8 mouse cellular contexts compared by ENCODE assay signal in genomic region chr11:101062971-101063675, GRCm38 (mm10). TPM values are rescaled to one million over a fixed set of nuclear protein-coding genes. Genes with fewer than 3 reads are reported as not detected.
A peak's percentile ranks its signal among the peaks of the same experiment; 100 is the strongest.
DNase-seq lines count a peak whose midpoint lies in the region; ATAC-seq and TF ChIP-seq lines count a peak whose summit lies in the region.

No protein-coding gene starts in this region.

- H3K4me2 ChIP-seq in limb, embryonic 12.5 days, result no peak overlapping the region; the same call in 1 of the 2 replicates
- no peak overlapping the region for H3K4me2 ChIP-seq in stomach, postnatal 0 days (replicated peaks; ENCODE audit: low read depth)

- intact Hi-C loops in gastrocnemius, adult 2 months (cut with DNase I), result loop anchor here (10.0 kb wide), 1 partner anchor 348 kb away; the partner anchor contains the start of genes Hspb9 and Kat2a

- peak; percentile 46 for DNase-seq in gastrocnemius, adult 2 months
- no peak for DNase-seq in gastrocnemius, postnatal 10 days
- no peak for DNase-seq in thymus, adult 2 months
- no peak for DNase-seq in thymus, postnatal 10 days (ENCODE audit: low spot score in 2 of 2)
- no peak for DNase-seq in stomach, postnatal 0 days (ENCODE audit: low spot score)
- no peak for DNase-seq in retina, postnatal 1 day
- DNase-seq in layer of hippocampus, postnatal 36 days, result no peak

- H3K27ac ChIP-seq in gastrocnemius, adult 2 months, result peak overlapping the region; percentile 95
- H3K27ac ChIP-seq in thymus, adult 2 months (ENCODE audit: control insufficient read depth, insufficient read depth, low read length), result peak overlapping the region; percentile 90
- H3K27ac ChIP-seq in limb, embryonic 12.5 days, result peak overlapping the region; percentile 90
- H3K27ac ChIP-seq in stomach, postnatal 0 days (replicated peaks), result peak overlapping the region; percentile 94

- no peaks in the 10 kb centered on the region for H3K27me3 ChIP-seq in thymus, adult 2 months (ENCODE audit: control insufficient read depth, insufficient read depth, low read length)
- H3K27me3 ChIP-seq in limb, embryonic 12.5 days, result 0 out of 2 replicates have a peak, but pooled peaks cover 2% of the 10 kb centered on the region
- no peaks in the 10 kb centered on the region for H3K27me3 ChIP-seq in stomach, postnatal 0 days (ENCODE audit: control insufficient read depth, insufficient read depth, low read length)

- no peak for TF ChIP-seq CTCF in gastrocnemius, adult 2 months (IDR thresholded peaks at IDR 0.05)
- no peak for TF ChIP-seq CTCF in thymus, adult 2 months (IDR thresholded peaks at IDR 0.05; ENCODE audit: borderline replicate concordance, control insufficient read depth, extremely low read depth, insufficient read depth, low read length, poor library complexity)
- no peak for TF ChIP-seq CTCF in stomach, postnatal 0 days (IDR thresholded peaks at IDR 0.05; ENCODE audit: low read depth)

- ATAC-seq in limb, embryonic 12.5 days (ENCODE audit: insufficient number of reproducible peaks, insufficient read depth, low FRiP score, low TSS enrichment, low read depth), result no peak
- ATAC-seq in stomach, postnatal 0 days (ENCODE audit: low FRiP score, low TSS enrichment), result peak; percentile 19

- no peak overlapping the region for H3K9ac ChIP-seq in limb, embryonic 12.5 days (replicated peaks)
- H3K9ac ChIP-seq in stomach, postnatal 0 days (ENCODE audit: low read length), result no peak overlapping the region; the same call in 1 of the 2 replicates

- no peak for TF ChIP-seq POLR2A in thymus, adult 2 months (IDR thresholded peaks at IDR 0.05; ENCODE audit: control insufficient read depth, extremely low read depth, insufficient read depth, low read length, poor library complexity)

- peak overlapping the region; percentile 41 for H3K4me3 ChIP-seq in gastrocnemius, adult 2 months
- H3K4me3 ChIP-seq in thymus, adult 2 months (ENCODE audit: control insufficient read depth, insufficient read depth, low read length), result peak overlapping the region; percentile 4
- no peak overlapping the region for H3K4me3 ChIP-seq in limb, embryonic 12.5 days (replicated peaks)
- no peak overlapping the region for H3K4me3 ChIP-seq in stomach, postnatal 0 days (ENCODE audit: low read depth, low read length)

- no peaks in the 10 kb centered on the region for H3K9me3 ChIP-seq in limb, embryonic 12.5 days
- no peaks in the 10 kb centered on the region for H3K9me3 ChIP-seq in stomach, postnatal 0 days (ENCODE audit: control insufficient read depth, low read length)

- no peak for TF ChIP-seq EP300 in stomach, postnatal 0 days (optimal IDR thresholded peaks at IDR 0.05)

- H3K36me3 ChIP-seq in thymus, adult 2 months (ENCODE audit: control insufficient read depth, insufficient read depth, low read length), result no peaks in the 10 kb centered on the region
- H3K36me3 ChIP-seq in limb, embryonic 12.5 days, result peaks cover 46% of the 10 kb centered on the region
- 0 out of 2 replicates have a peak, but pooled peaks cover 3% of the 10 kb centered on the region for H3K36me3 ChIP-seq in stomach, postnatal 0 days (ENCODE audit: control insufficient read depth, insufficient read depth, low read length)

- peaks cover 58% of the 10 kb centered on the region for H3K4me1 ChIP-seq in thymus, adult 2 months (replicated peaks; ENCODE audit: control insufficient read depth, insufficient read depth, low read length)
- H3K4me1 ChIP-seq in limb, embryonic 12.5 days (replicated peaks), result peaks cover 19% of the 10 kb centered on the region
- H3K4me1 ChIP-seq in stomach, postnatal 0 days (replicated peaks; ENCODE audit: control insufficient read depth, insufficient read depth), result peaks cover 24% of the 10 kb centered on the region

- 58% methylated on average over 14 of the region's 14 CpGs for WGBS in thymus, adult 2 months
- 63% methylated on average over 14 of the region's 14 CpGs for WGBS in limb, embryonic 12.5 days
- 51% methylated on average over 14 of the region's 14 CpGs for WGBS in stomach, postnatal 0 days

RNA-seq across cellular contexts. Expression of gene Naglu, which starts 6.7 kb away (rescaled TPM):
- total RNA-seq in gastrocnemius, adult 2 months (2021), result 1 to 10 TPM; 3.3 to 4.1 TPM
- 10 to 100 TPM in 1 of 2 experiments, 1 to 10 TPM in 1; 9.2 to 11.6 TPM for total RNA-seq in gastrocnemius, postnatal 10 days (2021)
- 24.3 and 25.2 TPM in 2 replicates for polyA plus RNA-seq in thymus, adult 2 months (2012; rRNA removed)
- polyA plus RNA-seq in limb, embryonic 12.5 days (2016; fragmentation: Nextera tagmentation; extraction: Ambion mirVana), result 8.0 and 8.1 TPM in 2 replicates
- 16.0 and 17.1 TPM in 2 replicates for polyA plus RNA-seq in stomach, postnatal 0 days (2015; fragmentation: Nextera tagmentation; extraction: Ambion mirVana)
- 1 to 10 TPM; 7.2 to 9.1 TPM for total RNA-seq in layer of hippocampus, postnatal 36 days (2021)

RNA-seq across cellular contexts. Expression of gene Hsd17b1, which starts 15.1 kb away (rescaled TPM):
- total RNA-seq in gastrocnemius, adult 2 months (2021), result under 1 TPM in 1 of 2 experiments, not detected in 1; 0.18 TPM
- total RNA-seq in gastrocnemius, postnatal 10 days (2021), result under 1 TPM; 0.23 to 0.25 TPM
- polyA plus RNA-seq in thymus, adult 2 months (2012; rRNA removed), result 0.40 and 0.93 TPM in 2 replicates
- not detected in 2 replicates for polyA plus RNA-seq in limb, embryonic 12.5 days (2016; fragmentation: Nextera tagmentation; extraction: Ambion mirVana)
- 0.08 TPM in 1 of 2 replicates, not detected in the other for polyA plus RNA-seq in stomach, postnatal 0 days (2015; fragmentation: Nextera tagmentation; extraction: Ambion mirVana)
- 1 to 10 TPM in 1 of 2 experiments, under 1 TPM in 1; 0.67 to 1.7 TPM for total RNA-seq in layer of hippocampus, postnatal 36 days (2021)

RNA-seq across cellular contexts. Expression of gene Coasy, which starts 19.2 kb away (rescaled TPM):
- total RNA-seq in gastrocnemius, adult 2 months (2021), result 1 to 10 TPM; 7.1 to 9.8 TPM
- 10 to 100 TPM; 10.7 to 11.7 TPM for total RNA-seq in gastrocnemius, postnatal 10 days (2021)
- 68.5 and 74.2 TPM in 2 replicates for polyA plus RNA-seq in thymus, adult 2 months (2012; rRNA removed)
- polyA plus RNA-seq in limb, embryonic 12.5 days (2016; fragmentation: Nextera tagmentation; extraction: Ambion mirVana), result 43.6 and 46.5 TPM in 2 replicates
- 26.4 and 26.8 TPM in 2 replicates for polyA plus RNA-seq in stomach, postnatal 0 days (2015; fragmentation: Nextera tagmentation; extraction: Ambion mirVana)
- 10 to 100 TPM; 27.0 to 28.0 TPM for total RNA-seq in layer of hippocampus, postnatal 36 days (2021)

RNA-seq across cellular contexts. Expression of gene Mlx, which starts 24.0 kb away (rescaled TPM):
- total RNA-seq in gastrocnemius, adult 2 months (2021), result 10 to 100 TPM; 12.5 to 14.4 TPM
- total RNA-seq in gastrocnemius, postnatal 10 days (2021), result 10 to 100 TPM; 10.7 to 12.2 TPM
- 79.1 and 110 TPM in 2 replicates for polyA plus RNA-seq in thymus, adult 2 months (2012; rRNA removed)
- polyA plus RNA-seq in limb, embryonic 12.5 days (2016; fragmentation: Nextera tagmentation; extraction: Ambion mirVana), result 40.4 and 43.1 TPM in 2 replicates
- 42.3 and 42.4 TPM in 2 replicates for polyA plus RNA-seq in stomach, postnatal 0 days (2015; fragmentation: Nextera tagmentation; extraction: Ambion mirVana)
- 10 to 100 TPM; 42.1 to 53.7 TPM for total RNA-seq in layer of hippocampus, postnatal 36 days (2021)

RNA-seq across cellular contexts. Expression of gene Psmc3ip, which starts 32.1 kb away (rescaled TPM):
- total RNA-seq in gastrocnemius, adult 2 months (2021), result 1 to 10 TPM; 1.5 to 2.2 TPM
- 1 to 10 TPM; 2.8 to 4.0 TPM for total RNA-seq in gastrocnemius, postnatal 10 days (2021)
- 6.0 and 6.1 TPM in 2 replicates for polyA plus RNA-seq in thymus, adult 2 months (2012; rRNA removed)
- 54.3 and 55.7 TPM in 2 replicates for polyA plus RNA-seq in limb, embryonic 12.5 days (2016; fragmentation: Nextera tagmentation; extraction: Ambion mirVana)
- polyA plus RNA-seq in stomach, postnatal 0 days (2015; fragmentation: Nextera tagmentation; extraction: Ambion mirVana), result 10.6 and 11.8 TPM in 2 replicates
- 1 to 10 TPM; 3.6 to 3.9 TPM for total RNA-seq in layer of hippocampus, postnatal 36 days (2021)

Comparison
In these comparisons a context has a peak if more than half of its experiments do, and no peak if none do; other contexts are left out.
1. H3K4me3 ChIP-seq: peak in gastrocnemius, adult 2 months (single experiment) and thymus, adult 2 months (single experiment); none in limb, embryonic 12.5 days (single experiment) and stomach, postnatal 0 days (single experiment).
2. Peak in every context shown above with its lines, with median percentiles within 50 percentile points of each other: H3K27ac ChIP-seq.